Mouse (Mus musculus): ENCODE data around the gene Nfia. TPM values are rescaled to one million over a fixed set of nuclear protein-coding genes. Genes with fewer than 3 reads are reported as not detected.

The Nfia gene
- polyA plus RNA-seq, 1 experiment, result not detected

GRCm38 (mm10) chr4:97831611-97832278, 59.2 kb downstream of the Nfia start:
- peak overlapping the region; percentile 26; the same call in 1 of the 2 replicates for H3K27ac ChIP-seq (ENCODE audit: insufficient read depth, low read depth, low read length)
- no peak overlapping the region for H3K4me3 ChIP-seq (ENCODE audit: insufficient read depth, low read depth, low read length)
- TF ChIP-seq POLR2A (IDR thresholded peaks at IDR 0.05; ENCODE audit: insufficient read depth, low read depth, low read length) (no peak), CTCF (IDR thresholded peaks at IDR 0.05; ENCODE audit: insufficient read depth, low read depth, low read length) (no peak)
- 87% methylated on average over 7 of the region's 7 CpGs for WGBS
- no peaks in the 10 kb centered on the region for H3K4me1 ChIP-seq (ENCODE audit: control insufficient read depth, insufficient read depth, low read length)

GRCm38 (mm10) chr4:97832279-97832640, 59.7 kb downstream of the Nfia start:
- H3K27ac ChIP-seq (ENCODE audit: insufficient read depth, low read depth, low read length), result no peak overlapping the region; the same call in 1 of the 2 replicates

GRCm38 (mm10) chr4:97836812-97837211, 64.3 kb downstream of the Nfia start:
- Histone ChIP-seq H3K4me1 (ENCODE audit: control insufficient read depth, insufficient read depth, low read length) (no peaks in the 10 kb centered on the region), H3K4me3 (ENCODE audit: insufficient read depth, low read depth, low read length) (no peak overlapping the region), H3K27ac (ENCODE audit: insufficient read depth, low read depth, low read length) (no peak overlapping the region)
- WGBS, result 39% methylated on average over 13 of the region's 13 CpGs
- TF ChIP-seq CTCF (IDR thresholded peaks at IDR 0.05; ENCODE audit: insufficient read depth, low read depth, low read length), result no peak
- no peak for TF ChIP-seq POLR2A (IDR thresholded peaks at IDR 0.05; ENCODE audit: insufficient read depth, low read depth, low read length)

More at GRCm38 (mm10) chr4:97832279-97832640, 59.7 kb downstream of the Nfia start:
- Histone ChIP-seq H3K4me1 (ENCODE audit: control insufficient read depth, insufficient read depth, low read length) (no peaks in the 10 kb centered on the region), H3K4me3 (ENCODE audit: insufficient read depth, low read depth, low read length) (no peak overlapping the region)
- WGBS, result 60% methylated on average over 4 of the region's 4 CpGs
- TF ChIP-seq POLR2A (IDR thresholded peaks at IDR 0.05; ENCODE audit: insufficient read depth, low read depth, low read length), result no peak
- TF ChIP-seq CTCF (IDR thresholded peaks at IDR 0.05; ENCODE audit: insufficient read depth, low read depth, low read length), result no peak

GRCm38 (mm10) chr4:97837724-97838123, 65.2 kb downstream of the Nfia start:
- H3K4me3 ChIP-seq (ENCODE audit: insufficient read depth, low read depth, low read length), result no peak overlapping the region
- 91% methylated on average over 3 of the region's 3 CpGs for WGBS
- H3K4me1 ChIP-seq (ENCODE audit: control insufficient read depth, insufficient read depth, low read length), result no peaks in the 10 kb centered on the region

GRCm38 (mm10) chr4:97838651-97839050, 66.1 kb downstream of the Nfia start:
- no peaks in the 10 kb centered on the region for H3K4me1 ChIP-seq (ENCODE audit: control insufficient read depth, insufficient read depth, low read length)
- no peak overlapping the region for H3K27ac ChIP-seq (ENCODE audit: insufficient read depth, low read depth, low read length)
- WGBS, result 56% methylated on average over 3 of the region's 3 CpGs

More at GRCm38 (mm10) chr4:97837724-97838123, 65.2 kb downstream of the Nfia start:
- no peak for TF ChIP-seq POLR2A (IDR thresholded peaks at IDR 0.05; ENCODE audit: insufficient read depth, low read depth, low read length)
- no peak overlapping the region for H3K27ac ChIP-seq (ENCODE audit: insufficient read depth, low read depth, low read length)

GRCm38 (mm10) chr4:97839406-97840101, 67.0 kb downstream of the Nfia start:
- no peak for TF ChIP-seq POLR2A (IDR thresholded peaks at IDR 0.05; ENCODE audit: insufficient read depth, low read depth, low read length)
- Histone ChIP-seq H3K4me3 (ENCODE audit: insufficient read depth, low read depth, low read length) (no peak overlapping the region), H3K4me1 (ENCODE audit: control insufficient read depth, insufficient read depth, low read length) (no peaks in the 10 kb centered on the region), H3K27ac (ENCODE audit: insufficient read depth, low read depth, low read length) (no peak overlapping the region)
- 63% methylated on average over 7 of the region's 7 CpGs for WGBS

More at GRCm38 (mm10) chr4:97838651-97839050, 66.1 kb downstream of the Nfia start:
- no peak overlapping the region for H3K4me3 ChIP-seq (ENCODE audit: insufficient read depth, low read depth, low read length)
- TF ChIP-seq CTCF (IDR thresholded peaks at IDR 0.05; ENCODE audit: insufficient read depth, low read depth, low read length) (no peak), POLR2A (IDR thresholded peaks at IDR 0.05; ENCODE audit: insufficient read depth, low read depth, low read length) (no peak)

GRCm38 (mm10) chr4:97840227-97841062, 67.9 kb downstream of the Nfia start:
- Histone ChIP-seq H3K4me1 (ENCODE audit: control insufficient read depth, insufficient read depth, low read length) (no peaks in the 10 kb centered on the region), H3K27ac (ENCODE audit: insufficient read depth, low read depth, low read length) (no peak overlapping the region), H3K4me3 (ENCODE audit: insufficient read depth, low read depth, low read length) (no peak overlapping the region)
- WGBS, result 65% methylated on average over 8 of the region's 8 CpGs
- no peak for TF ChIP-seq POLR2A (IDR thresholded peaks at IDR 0.05; ENCODE audit: insufficient read depth, low read depth, low read length)

GRCm38 (mm10) chr4:97841063-97841595, 68.6 kb downstream of the Nfia start:
- H3K4me1 ChIP-seq (ENCODE audit: control insufficient read depth, insufficient read depth, low read length), result no peaks in the 10 kb centered on the region
- 77% methylated on average over 4 of the region's 4 CpGs for WGBS

More at GRCm38 (mm10) chr4:97841063-97841595, 68.6 kb downstream of the Nfia start:
- Histone ChIP-seq H3K4me3 (ENCODE audit: insufficient read depth, low read depth, low read length) (no peak overlapping the region), H3K27ac (ENCODE audit: insufficient read depth, low read depth, low read length) (no peak overlapping the region)
- TF ChIP-seq POLR2A (IDR thresholded peaks at IDR 0.05; ENCODE audit: insufficient read depth, low read depth, low read length) (no peak), CTCF (IDR thresholded peaks at IDR 0.05; ENCODE audit: insufficient read depth, low read depth, low read length) (no peak)
